Mouse (Mus musculus): ENCODE data around the gene Hsd17b14. TPM values are rescaled to one million over a fixed set of nuclear protein-coding genes. Genes with fewer than 3 reads are reported as not detected.

Hsd17b14 gene
- polyA plus RNA-seq, 1 experiment = not detected

DNA sequence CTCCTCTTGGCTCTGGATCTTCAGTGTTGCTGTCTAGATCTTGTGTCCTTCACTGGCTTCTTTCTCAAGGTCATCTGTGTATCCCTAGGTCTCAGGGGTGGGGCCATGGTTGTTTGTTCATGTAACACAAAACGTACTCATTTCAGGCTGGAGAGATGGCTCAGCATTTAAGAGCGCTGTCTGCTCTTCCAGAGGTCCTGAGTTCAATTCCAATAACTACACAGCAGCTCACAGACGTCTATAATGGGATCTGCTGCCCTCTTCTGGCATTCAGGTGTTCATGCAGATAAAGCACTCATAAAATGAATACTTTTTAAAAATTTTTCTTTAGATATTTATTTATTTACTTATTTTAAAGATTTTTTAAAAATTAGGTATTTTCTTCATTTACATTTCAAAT is 36.2 kb downstream of the Hsd17b14 start:
- no peak overlapping the region for H3K4me3 ChIP-seq (ENCODE audit: insufficient read depth, low read depth, low read length)
- no peaks in the 10 kb centered on the region; the same call in 1 of the 2 replicates for H3K4me1 ChIP-seq (ENCODE audit: control insufficient read depth, insufficient read depth, low read length)
- 64% methylated on average over 3 of the region's 3 CpGs for WGBS
- no peak overlapping the region for H3K27ac ChIP-seq (ENCODE audit: insufficient read depth, low read depth, low read length)
- TF ChIP-seq CTCF (IDR thresholded peaks at IDR 0.05; ENCODE audit: insufficient read depth, low read depth, low read length) (no peak), POLR2A (IDR thresholded peaks at IDR 0.05; ENCODE audit: insufficient read depth, low read depth, low read length) (no peak)

DNA sequence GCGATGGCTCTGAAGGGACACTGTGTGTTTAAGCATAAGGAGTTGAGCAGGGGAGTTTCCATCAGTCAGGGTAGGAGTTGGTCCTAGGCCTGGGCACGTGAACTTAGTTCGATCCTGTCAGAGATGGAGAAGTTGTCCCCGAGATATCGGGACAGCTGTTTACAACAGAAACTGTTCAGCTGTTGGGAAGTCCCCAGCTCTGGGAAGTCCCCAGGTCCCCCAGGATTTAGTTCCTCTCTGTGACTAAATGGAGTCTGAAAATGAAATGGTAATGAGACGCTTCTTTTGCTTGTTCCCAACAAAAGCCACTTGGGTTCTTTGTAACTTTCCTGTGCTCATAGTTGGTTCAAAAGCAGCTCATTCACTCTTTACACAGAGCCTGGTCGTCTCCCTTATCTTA is 37.2 kb downstream of the Hsd17b14 start:
- no peaks in the 10 kb centered on the region; the same call in 1 of the 2 replicates for H3K4me1 ChIP-seq (ENCODE audit: control insufficient read depth, insufficient read depth, low read length)
- no peak overlapping the region for H3K4me3 ChIP-seq (ENCODE audit: insufficient read depth, low read depth, low read length)
- WGBS = 83% methylated on average over 7 of the region's 7 CpGs
- H3K27ac ChIP-seq (ENCODE audit: insufficient read depth, low read depth, low read length) = no peak overlapping the region
- TF ChIP-seq CTCF (IDR thresholded peaks at IDR 0.05; ENCODE audit: insufficient read depth, low read depth, low read length) (no peak), POLR2A (IDR thresholded peaks at IDR 0.05; ENCODE audit: insufficient read depth, low read depth, low read length) (no peak)

DNA sequence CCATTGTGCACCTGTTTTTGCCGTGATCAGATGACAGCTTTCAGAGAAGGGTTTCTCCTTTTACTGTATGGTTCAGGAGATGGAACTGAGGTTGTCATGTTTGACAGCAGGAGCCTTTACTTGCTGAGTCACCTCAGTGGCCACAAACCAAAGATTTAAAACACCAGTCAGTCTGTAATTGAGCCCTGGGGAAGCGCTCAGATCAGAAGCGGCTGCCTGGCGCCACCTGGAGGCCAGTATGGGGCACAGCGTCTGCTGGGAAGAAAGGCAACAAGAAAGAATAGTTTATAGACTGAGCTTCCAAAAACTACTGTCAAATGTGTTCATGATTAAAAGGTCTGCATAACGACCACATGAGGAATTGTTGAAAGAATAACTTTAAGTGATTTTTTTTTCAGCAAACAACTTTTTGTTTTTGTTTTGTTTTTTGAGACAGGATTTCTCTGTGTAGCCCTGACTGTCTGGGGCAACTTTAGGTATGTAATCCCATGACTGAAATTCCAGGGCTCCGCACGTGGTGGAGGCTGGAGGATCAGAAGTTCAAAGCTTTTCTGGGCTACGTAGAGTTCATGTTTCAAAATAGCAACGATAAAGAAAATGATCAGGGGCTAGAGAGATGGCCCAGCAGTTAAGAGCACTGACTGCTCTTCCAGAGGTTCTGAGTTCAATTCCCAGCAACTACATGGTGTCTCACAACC is 38.6 kb downstream of the Hsd17b14 start:
- TF ChIP-seq CTCF (IDR thresholded peaks at IDR 0.05; ENCODE audit: insufficient read depth, low read depth, low read length) (peak; percentile 90), POLR2A (IDR thresholded peaks at IDR 0.05; ENCODE audit: insufficient read depth, low read depth, low read length) (no peak)
- Histone ChIP-seq H3K27ac (ENCODE audit: insufficient read depth, low read depth, low read length) (no peak overlapping the region), H3K4me3 (ENCODE audit: insufficient read depth, low read depth, low read length) (no peak overlapping the region), H3K4me1 (ENCODE audit: control insufficient read depth, insufficient read depth, low read length) (no peaks in the 10 kb centered on the region; the same call in 1 of the 2 replicates)
- 22% methylated on average over 10 of the region's 10 CpGs for WGBS

DNA sequence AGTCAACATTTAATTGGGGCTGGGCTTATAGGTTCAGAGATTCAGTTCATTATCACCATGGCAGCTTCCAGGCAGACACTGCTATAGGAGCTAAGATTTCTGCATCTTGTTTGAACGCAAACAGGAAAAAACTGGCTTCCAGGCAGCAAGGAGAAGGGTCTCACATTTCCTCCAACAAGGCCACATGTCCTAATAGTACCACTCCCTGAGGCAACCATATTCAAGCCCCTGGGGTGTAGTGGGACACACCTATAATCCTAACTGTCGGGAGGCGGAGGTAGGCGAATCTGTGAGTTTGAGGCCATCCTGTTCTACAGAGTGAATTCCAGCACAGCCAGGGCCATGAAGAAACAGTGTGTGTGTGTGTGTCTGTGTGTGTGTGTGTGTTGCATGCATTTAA is 40.5 kb downstream of the Hsd17b14 start:
- Histone ChIP-seq H3K4me3 (ENCODE audit: insufficient read depth, low read depth, low read length) (no peak overlapping the region), H3K4me1 (ENCODE audit: control insufficient read depth, insufficient read depth, low read length) (no peaks in the 10 kb centered on the region), H3K27ac (ENCODE audit: insufficient read depth, low read depth, low read length) (no peak overlapping the region)
- 81% methylated on average over 4 of the region's 4 CpGs for WGBS
- TF ChIP-seq CTCF (IDR thresholded peaks at IDR 0.05; ENCODE audit: insufficient read depth, low read depth, low read length) (no peak), POLR2A (IDR thresholded peaks at IDR 0.05; ENCODE audit: insufficient read depth, low read depth, low read length) (no peak)

DNA sequence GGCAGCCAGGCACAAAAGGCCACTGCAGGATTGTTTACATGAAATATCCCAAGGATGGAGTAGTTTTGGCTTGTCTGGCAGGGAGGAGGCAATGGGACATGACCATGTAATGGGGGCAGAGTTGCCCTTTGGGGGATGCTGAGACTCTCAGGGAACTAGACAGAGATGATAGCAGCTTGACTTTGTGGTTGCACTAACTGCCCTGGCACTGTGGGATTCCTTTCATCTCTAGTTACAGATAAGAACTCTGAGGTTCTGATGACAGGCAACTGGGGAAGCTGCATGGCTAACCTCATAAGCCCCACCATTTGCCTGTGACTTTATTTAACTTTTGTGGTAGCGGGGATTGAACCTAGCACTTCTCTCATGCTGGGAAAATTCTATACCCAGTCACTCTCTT is 41.4 kb downstream of the Hsd17b14 start:
- Histone ChIP-seq H3K27ac (ENCODE audit: insufficient read depth, low read depth, low read length) (no peak overlapping the region), H3K4me3 (ENCODE audit: insufficient read depth, low read depth, low read length) (no peak overlapping the region), H3K4me1 (ENCODE audit: control insufficient read depth, insufficient read depth, low read length) (no peaks in the 10 kb centered on the region)
- no peak for TF ChIP-seq CTCF (IDR thresholded peaks at IDR 0.05; ENCODE audit: insufficient read depth, low read depth, low read length)
- TF ChIP-seq POLR2A (IDR thresholded peaks at IDR 0.05; ENCODE audit: insufficient read depth, low read depth, low read length) = no peak
- 86% methylated on average over 1 of the region's 1 CpGs for WGBS

DNA sequence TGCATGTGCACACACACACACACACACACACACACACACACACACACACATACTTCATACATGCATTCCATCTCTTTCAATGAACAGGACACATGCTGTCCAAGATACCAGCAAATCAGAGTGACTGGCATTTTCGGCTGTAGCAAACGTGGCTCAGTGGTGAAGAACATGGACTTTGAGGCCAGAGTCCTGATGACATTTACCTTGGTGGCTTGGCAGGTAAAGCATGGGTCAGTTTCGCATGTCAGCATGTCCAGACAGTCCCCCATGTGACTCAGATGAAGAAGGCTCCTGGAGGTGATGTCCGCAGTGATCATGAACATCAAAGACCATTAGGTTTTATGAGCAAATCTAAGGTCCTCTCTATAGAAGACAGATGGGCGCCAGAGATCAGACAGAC is 42.3 kb downstream of the Hsd17b14 start:
- no peak overlapping the region for H3K27ac ChIP-seq (ENCODE audit: insufficient read depth, low read depth, low read length)
- TF ChIP-seq POLR2A (IDR thresholded peaks at IDR 0.05; ENCODE audit: insufficient read depth, low read depth, low read length) (no peak), CTCF (IDR thresholded peaks at IDR 0.05; ENCODE audit: insufficient read depth, low read depth, low read length) (no peak)
- H3K4me1 ChIP-seq (ENCODE audit: control insufficient read depth, insufficient read depth, low read length) = no peaks in the 10 kb centered on the region
- H3K4me3 ChIP-seq (ENCODE audit: insufficient read depth, low read depth, low read length) = no peak overlapping the region
- WGBS = 90% methylated on average over 5 of the region's 5 CpGs

DNA sequence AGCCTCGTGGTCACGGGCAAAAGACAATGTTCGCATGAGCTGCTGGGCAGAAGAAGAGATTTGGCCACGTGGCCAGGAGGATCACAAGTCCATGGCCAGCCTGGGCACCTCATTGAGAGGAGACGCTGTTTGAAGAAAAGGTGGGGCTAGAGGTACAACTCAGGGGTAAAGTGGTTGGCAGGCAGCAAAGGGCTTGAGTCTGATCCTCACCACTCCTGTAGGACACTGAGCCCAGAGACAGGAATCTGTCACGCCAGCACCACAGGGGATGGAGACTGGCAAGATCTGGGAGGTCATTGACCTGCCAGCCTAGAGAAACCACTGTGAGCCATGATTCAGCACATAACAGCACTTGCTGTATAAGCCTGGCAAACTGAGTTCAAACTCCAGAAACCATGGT is 42.8 kb downstream of the Hsd17b14 start:
- H3K27ac ChIP-seq (ENCODE audit: insufficient read depth, low read depth, low read length) = no peak overlapping the region
- H3K4me1 ChIP-seq (ENCODE audit: control insufficient read depth, insufficient read depth, low read length) = no peaks in the 10 kb centered on the region
- no peak for TF ChIP-seq CTCF (IDR thresholded peaks at IDR 0.05; ENCODE audit: insufficient read depth, low read depth, low read length)
- no peak for TF ChIP-seq POLR2A (IDR thresholded peaks at IDR 0.05; ENCODE audit: insufficient read depth, low read depth, low read length)
- 89% methylated on average over 6 of the region's 6 CpGs for WGBS
- no peak overlapping the region for H3K4me3 ChIP-seq (ENCODE audit: insufficient read depth, low read depth, low read length)

DNA sequence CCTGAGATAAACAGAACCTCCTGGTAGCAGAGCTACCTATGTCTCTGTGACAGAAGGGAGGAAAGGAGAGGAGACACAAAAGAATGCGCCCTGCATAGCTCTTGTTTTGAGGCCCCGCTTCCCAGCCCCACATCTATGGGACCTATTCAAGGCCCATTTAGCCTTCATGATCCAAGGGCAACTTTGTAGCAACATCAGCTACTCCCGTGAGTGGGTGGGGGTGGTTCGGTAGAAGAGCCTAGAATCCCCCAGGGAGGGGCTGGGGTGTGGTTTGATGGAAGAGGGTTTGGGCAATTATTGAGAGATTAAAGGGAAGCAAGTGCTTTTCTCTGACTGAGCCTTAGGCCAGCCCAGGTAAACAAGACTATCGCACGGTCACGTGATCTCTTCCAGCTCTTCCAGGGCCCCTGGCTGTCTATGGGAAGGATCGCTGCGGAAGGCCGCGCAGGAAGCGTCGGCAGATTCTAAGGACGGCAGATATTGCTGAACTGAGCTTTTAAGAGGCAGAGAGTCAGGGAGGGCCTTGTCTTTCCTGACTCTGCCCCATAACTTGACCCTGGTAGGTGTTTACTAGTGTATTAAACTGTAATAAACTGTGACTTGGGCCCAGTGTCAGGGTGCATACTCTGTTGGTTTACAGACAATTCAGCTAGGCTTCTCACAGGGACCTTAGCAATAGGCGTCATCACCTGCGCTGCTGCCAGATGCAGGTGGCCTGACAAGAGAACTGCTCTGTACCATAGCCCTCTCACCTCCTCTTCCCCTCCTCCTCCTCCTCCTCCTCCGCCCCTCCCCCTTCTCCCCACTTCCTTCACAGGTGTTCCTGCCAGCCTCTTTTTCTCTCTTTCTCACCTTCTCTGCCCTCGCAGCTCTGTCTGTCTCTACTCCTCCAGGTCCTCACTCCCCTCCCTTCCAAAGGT is 44.5 kb downstream of the Hsd17b14 start:
- 67% methylated on average over 18 of the region's 18 CpGs for WGBS
- Histone ChIP-seq H3K27ac (ENCODE audit: insufficient read depth, low read depth, low read length) (no peak overlapping the region), H3K4me3 (ENCODE audit: insufficient read depth, low read depth, low read length) (no peak overlapping the region), H3K4me1 (ENCODE audit: control insufficient read depth, insufficient read depth, low read length) (no peaks in the 10 kb centered on the region)
- TF ChIP-seq POLR2A (IDR thresholded peaks at IDR 0.05; ENCODE audit: insufficient read depth, low read depth, low read length) (no peak), CTCF (IDR thresholded peaks at IDR 0.05; ENCODE audit: insufficient read depth, low read depth, low read length) (no peak)

DNA sequence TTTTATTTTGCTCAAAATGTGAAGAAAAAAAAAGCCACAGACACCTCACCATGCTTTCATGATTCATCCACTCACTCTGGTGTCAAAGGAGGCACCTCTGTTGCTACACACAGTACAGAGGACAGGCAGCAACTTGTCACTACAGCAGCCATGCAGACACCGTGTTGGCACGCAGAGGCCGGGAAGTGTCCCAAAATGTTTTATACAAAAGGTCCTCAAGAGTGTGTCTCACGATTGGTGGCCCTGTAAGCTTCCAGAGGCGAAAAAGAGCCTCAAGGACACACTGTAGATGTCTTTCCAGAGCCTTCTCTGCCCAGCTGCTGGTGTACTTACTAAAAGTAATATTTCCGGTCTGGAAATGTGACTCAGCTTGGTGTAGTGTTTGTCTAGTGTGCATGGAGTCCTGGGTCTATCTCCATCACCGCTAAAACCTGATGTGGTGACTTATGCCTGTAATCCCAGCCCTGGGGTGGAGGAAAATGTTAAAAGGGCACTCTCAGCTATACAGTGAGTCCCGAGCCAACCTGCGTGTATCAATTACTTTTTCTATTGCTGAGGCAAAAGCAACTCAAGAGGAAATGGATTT is 51.1 kb downstream of the Hsd17b14 start:
- no peak for TF ChIP-seq POLR2A (IDR thresholded peaks at IDR 0.05; ENCODE audit: insufficient read depth, low read depth, low read length)
- no peak for TF ChIP-seq CTCF (IDR thresholded peaks at IDR 0.05; ENCODE audit: insufficient read depth, low read depth, low read length)
- Histone ChIP-seq H3K4me1 (ENCODE audit: control insufficient read depth, insufficient read depth, low read length) (no peaks in the 10 kb centered on the region), H3K27ac (ENCODE audit: insufficient read depth, low read depth, low read length) (no peak overlapping the region), H3K4me3 (ENCODE audit: insufficient read depth, low read depth, low read length) (no peak overlapping the region)
- 74% methylated on average over 9 of the region's 9 CpGs for WGBS
